Mouse (Mus musculus): ENCODE data around the gene Max. TPM values are rescaled to one million over a fixed set of nuclear protein-coding genes. Genes with fewer than 3 reads are reported as not detected.

The Max gene
- polyA plus RNA-seq, 1 experiment = 68.7 TPM

- TF ChIP-seq POLR2A (IDR thresholded peaks at IDR 0.05; ENCODE audit: borderline replicate concordance, extremely low read depth, insufficient read depth, insufficient read length, poor library complexity, severe bottlenecking) = no peak
- TF ChIP-seq CTCF (IDR thresholded peaks at IDR 0.05; ENCODE audit: borderline replicate concordance, extremely low read depth, insufficient read depth, insufficient read length) = no peak
- no peak for DNase-seq (ENCODE audit: low read depth)
These were observed 43.1 kb downstream of the Max start for GRCm38 (mm10) chr12:76918855-76919254.

GRCm38 (mm10) chr12:76918113-76918512 lies 43.9 kb downstream of the Max start:
- no peak for TF ChIP-seq CTCF (IDR thresholded peaks at IDR 0.05; ENCODE audit: borderline replicate concordance, extremely low read depth, insufficient read depth, insufficient read length)
- no peak for TF ChIP-seq POLR2A (IDR thresholded peaks at IDR 0.05; ENCODE audit: borderline replicate concordance, extremely low read depth, insufficient read depth, insufficient read length, poor library complexity, severe bottlenecking)
- no peak for DNase-seq (ENCODE audit: low read depth)

GRCm38 (mm10) chr12:76916163-76916562 lies 45.8 kb downstream of the Max start:
- no peak for DNase-seq (ENCODE audit: low read depth)
- TF ChIP-seq POLR2A (IDR thresholded peaks at IDR 0.05; ENCODE audit: borderline replicate concordance, extremely low read depth, insufficient read depth, insufficient read length, poor library complexity, severe bottlenecking) = no peak
- TF ChIP-seq CTCF (IDR thresholded peaks at IDR 0.05; ENCODE audit: borderline replicate concordance, extremely low read depth, insufficient read depth, insufficient read length) = no peak

GRCm38 (mm10) chr12:76912193-76912592 lies 49.8 kb downstream of the Max start:
- TF ChIP-seq CTCF (IDR thresholded peaks at IDR 0.05; ENCODE audit: borderline replicate concordance, extremely low read depth, insufficient read depth, insufficient read length) = no peak
- no peak for TF ChIP-seq POLR2A (IDR thresholded peaks at IDR 0.05; ENCODE audit: borderline replicate concordance, extremely low read depth, insufficient read depth, insufficient read length, poor library complexity, severe bottlenecking)
- DNase-seq (ENCODE audit: low read depth) = no peak

GRCm38 (mm10) chr12:76911171-76911726 lies 50.8 kb downstream of the Max start:
- TF ChIP-seq CTCF (IDR thresholded peaks at IDR 0.05; ENCODE audit: borderline replicate concordance, extremely low read depth, insufficient read depth, insufficient read length) (no peak), POLR2A (IDR thresholded peaks at IDR 0.05; ENCODE audit: borderline replicate concordance, extremely low read depth, insufficient read depth, insufficient read length, poor library complexity, severe bottlenecking) (no peak)
- DNase-seq (ENCODE audit: low read depth) = peak; percentile 23

GRCm38 (mm10) chr12:76910258-76910940 lies 51.6 kb downstream of the Max start:
- TF ChIP-seq CTCF (IDR thresholded peaks at IDR 0.05; ENCODE audit: borderline replicate concordance, extremely low read depth, insufficient read depth, insufficient read length) = no peak
- no peak for TF ChIP-seq POLR2A (IDR thresholded peaks at IDR 0.05; ENCODE audit: borderline replicate concordance, extremely low read depth, insufficient read depth, insufficient read length, poor library complexity, severe bottlenecking)
- no peak for DNase-seq (ENCODE audit: low read depth)

- TF ChIP-seq CTCF (IDR thresholded peaks at IDR 0.05; ENCODE audit: borderline replicate concordance, extremely low read depth, insufficient read depth, insufficient read length) (no peak), POLR2A (IDR thresholded peaks at IDR 0.05; ENCODE audit: borderline replicate concordance, extremely low read depth, insufficient read depth, insufficient read length, poor library complexity, severe bottlenecking) (no peak)
These were observed 52.8 kb downstream of the Max start for GRCm38 (mm10) chr12:76909218-76909617.

GRCm38 (mm10) chr12:76906278-76906677 lies 55.7 kb downstream of the Max start:
- DNase-seq (ENCODE audit: low read depth) = no peak
- TF ChIP-seq CTCF (IDR thresholded peaks at IDR 0.05; ENCODE audit: borderline replicate concordance, extremely low read depth, insufficient read depth, insufficient read length) (no peak), POLR2A (IDR thresholded peaks at IDR 0.05; ENCODE audit: borderline replicate concordance, extremely low read depth, insufficient read depth, insufficient read length, poor library complexity, severe bottlenecking) (no peak)

More at GRCm38 (mm10) chr12:76909218-76909617, 52.8 kb downstream of the Max start:
- no peak for DNase-seq (ENCODE audit: low read depth)

GRCm38 (mm10) chr12:76901508-76902294 lies 60.3 kb downstream of the Max start:
- TF ChIP-seq POLR2A (IDR thresholded peaks at IDR 0.05; ENCODE audit: borderline replicate concordance, extremely low read depth, insufficient read depth, insufficient read length, poor library complexity, severe bottlenecking) (no peak), CTCF (IDR thresholded peaks at IDR 0.05; ENCODE audit: borderline replicate concordance, extremely low read depth, insufficient read depth, insufficient read length) (no peak)
- DNase-seq (ENCODE audit: low read depth) = no peak

GRCm38 (mm10) chr12:76899261-76899975 lies 62.6 kb downstream of the Max start:
- DNase-seq (ENCODE audit: low read depth) = no peak
- TF ChIP-seq POLR2A (IDR thresholded peaks at IDR 0.05; ENCODE audit: borderline replicate concordance, extremely low read depth, insufficient read depth, insufficient read length, poor library complexity, severe bottlenecking) (no peak), CTCF (IDR thresholded peaks at IDR 0.05; ENCODE audit: borderline replicate concordance, extremely low read depth, insufficient read depth, insufficient read length) (no peak)

GRCm38 (mm10) chr12:76898141-76898540 lies 63.9 kb downstream of the Max start:
- no peak for DNase-seq (ENCODE audit: low read depth)
- no peak for TF ChIP-seq CTCF (IDR thresholded peaks at IDR 0.05; ENCODE audit: borderline replicate concordance, extremely low read depth, insufficient read depth, insufficient read length)
- no peak for TF ChIP-seq POLR2A (IDR thresholded peaks at IDR 0.05; ENCODE audit: borderline replicate concordance, extremely low read depth, insufficient read depth, insufficient read length, poor library complexity, severe bottlenecking)
